Mouse (Mus musculus) right cerebral cortex, adult 2 months (tissue): ENCODE measurements around the gene St8sia1.

Experiments used
- DNase-seq, 2 experiments: peaks; one replicate each; pipeline ENCODE4 v3.0.0; 2021 to 2022; ENCODE audit warnings: low spot score in 2 of 2

Gene St8sia1

GRCm38 (mm10) chr6:142945461-142945860, 18.8 kb downstream of the St8sia1 start:
- no peak for DNase-seq

- DNase-seq, result no peak
Measured at GRCm38 (mm10) chr6:142944470-142944869, 19.8 kb downstream of the St8sia1 start.

GRCm38 (mm10) chr6:142943419-142943818, 20.8 kb downstream of the St8sia1 start:
- no peak for DNase-seq

- DNase-seq, result no peak
Measured at GRCm38 (mm10) chr6:142941596-142942381, 22.5 kb downstream of the St8sia1 start.

- DNase-seq, result peak in 1 of 2 experiments; percentile 61
Measured at GRCm38 (mm10) chr6:142941078-142941477, 23.2 kb downstream of the St8sia1 start.

DNA sequence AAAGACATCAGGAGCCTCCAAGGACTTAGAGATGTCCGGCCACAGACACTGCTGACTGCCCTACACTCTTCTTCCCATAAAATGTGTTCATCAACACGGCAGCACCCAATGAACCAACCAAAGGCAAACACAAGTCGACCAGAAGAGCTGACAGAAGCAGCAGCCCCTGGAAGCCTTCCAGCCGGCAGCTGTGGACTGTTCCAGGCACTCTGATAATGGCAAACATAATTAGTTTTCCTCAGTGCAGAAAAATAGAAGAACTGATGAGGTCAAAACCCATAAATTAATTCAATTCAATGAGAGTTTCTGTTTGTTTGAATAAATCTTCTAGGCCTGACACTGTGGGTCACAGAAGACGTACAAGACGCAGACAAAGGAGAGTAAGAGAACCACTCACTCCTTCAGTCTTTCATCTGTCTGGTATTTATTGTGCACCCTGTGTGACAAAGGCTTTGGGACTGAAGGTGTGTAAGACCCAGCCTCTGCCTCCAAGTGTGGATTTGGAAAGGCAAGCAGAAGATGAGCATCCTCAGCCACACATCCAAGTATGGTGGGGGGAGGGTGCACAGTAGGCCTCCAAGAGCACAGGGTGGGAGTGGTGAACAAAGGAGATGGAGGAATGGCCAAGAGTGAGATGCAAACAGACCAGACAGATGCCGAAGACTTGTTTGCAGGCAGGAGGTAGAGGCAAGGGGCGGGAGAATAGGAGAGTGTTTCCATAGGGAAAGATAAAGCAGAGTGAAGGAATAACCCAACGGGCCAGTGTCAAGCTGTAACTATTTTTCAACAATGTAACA, 25.5 kb downstream of the St8sia1 start:
- DNase-seq, result no peak

DNA sequence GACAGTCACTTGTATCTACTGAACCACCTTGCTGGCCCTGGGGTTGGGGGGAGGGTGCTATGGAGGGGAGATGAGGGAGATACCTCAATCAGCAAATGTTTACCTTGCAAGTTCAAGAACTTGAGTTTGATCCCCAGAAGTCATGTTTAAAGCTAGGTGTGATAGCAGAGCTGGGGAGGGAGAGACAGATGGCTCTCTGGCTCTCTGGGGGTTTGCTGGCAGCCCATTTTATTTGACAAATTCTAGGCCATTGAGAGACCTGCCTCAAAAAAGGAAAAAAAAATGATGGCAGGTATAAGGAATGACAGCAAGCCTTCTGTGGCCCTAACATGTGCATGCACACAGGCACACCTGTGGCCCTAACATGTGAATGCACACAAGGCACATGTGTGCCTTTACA, 26.2 kb downstream of the St8sia1 start:
- no peak for DNase-seq

- no peak for DNase-seq
Measured at GRCm38 (mm10) chr6:142932582-142932981, 31.7 kb downstream of the St8sia1 start.

GRCm38 (mm10) chr6:142932144-142932543, 32.1 kb downstream of the St8sia1 start:
- DNase-seq, result no peak

GRCm38 (mm10) chr6:142928551-142929309, 35.5 kb downstream of the St8sia1 start:
- DNase-seq, result peak; percentile 29 to 35

DNA sequence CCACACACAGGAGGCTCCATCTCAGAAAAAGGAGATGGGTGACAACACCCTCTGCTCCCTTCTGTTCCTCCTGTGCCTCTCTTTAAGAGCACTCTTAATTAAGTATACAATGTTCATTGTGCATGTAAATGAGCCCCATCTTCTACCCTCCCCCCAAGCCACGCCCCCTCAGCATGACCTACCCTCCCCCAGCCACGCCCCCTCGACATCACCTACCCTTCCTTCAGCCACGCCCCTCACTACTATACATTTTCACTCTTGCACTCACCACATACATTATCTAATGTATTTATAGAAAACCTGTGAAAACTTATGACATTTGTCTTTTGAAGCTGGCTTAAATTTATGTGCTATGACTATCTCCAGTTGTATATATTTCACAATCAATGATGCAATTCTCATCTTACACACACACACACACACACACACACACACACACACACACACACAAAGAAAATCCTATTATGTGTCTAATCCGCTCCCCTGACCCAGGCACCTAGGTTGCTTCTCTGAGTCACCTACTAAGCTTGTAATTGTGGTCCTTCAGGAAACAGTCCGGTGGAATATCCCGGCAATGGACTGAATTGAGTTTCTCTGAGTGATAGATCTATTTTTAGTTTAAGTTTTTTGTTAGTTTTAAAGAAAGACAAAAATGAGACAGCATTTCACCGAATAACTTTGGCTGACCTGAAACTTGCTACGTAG, 37.2 kb downstream of the St8sia1 start:
- DNase-seq, result no peak

- no peak for DNase-seq
Measured at GRCm38 (mm10) chr6:142925921-142926320, 38.3 kb downstream of the St8sia1 start.

DNA sequence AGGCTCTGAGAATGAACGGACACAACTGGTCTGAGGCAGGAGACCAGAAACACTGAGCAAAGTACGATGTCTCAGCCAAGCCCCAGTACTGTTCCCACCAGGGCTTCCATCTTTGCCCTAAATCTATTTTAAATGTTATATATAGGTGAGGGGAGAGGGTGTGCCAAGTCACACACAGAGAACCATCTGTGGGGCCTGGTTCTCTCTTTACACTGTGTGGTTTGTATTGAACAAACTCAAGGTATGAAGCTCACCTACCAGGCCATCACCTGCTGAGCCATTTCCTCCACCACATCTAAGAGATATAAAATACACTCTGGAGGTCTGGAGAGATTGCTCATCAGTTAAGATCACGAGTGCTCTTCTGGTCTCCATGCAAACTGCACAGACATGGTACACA, 38.9 kb downstream of the St8sia1 start:
- DNase-seq, result no peak

GRCm38 (mm10) chr6:142920901-142921300, 43.4 kb downstream of the St8sia1 start:
- no peak for DNase-seq

DNA sequence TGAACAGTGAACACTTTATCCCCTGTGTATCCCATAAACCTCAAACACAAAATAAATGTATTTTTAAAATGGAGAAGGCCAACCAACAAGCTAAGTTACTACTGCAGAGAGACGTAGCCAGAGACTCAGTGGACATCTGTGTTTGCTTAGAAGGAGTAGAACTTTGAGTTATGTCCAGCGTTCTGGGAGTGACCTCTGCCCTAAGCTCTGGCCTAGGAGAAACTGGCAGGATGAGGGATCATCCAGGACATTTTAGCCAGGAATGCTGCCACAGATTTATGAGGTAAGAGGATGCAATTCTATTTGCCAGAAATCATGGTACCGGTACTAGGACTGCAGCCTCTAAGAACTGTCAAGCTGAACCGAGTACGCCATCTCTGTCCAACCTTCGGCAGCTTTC, 45.6 kb downstream of the St8sia1 start:
- no peak for DNase-seq

DNA sequence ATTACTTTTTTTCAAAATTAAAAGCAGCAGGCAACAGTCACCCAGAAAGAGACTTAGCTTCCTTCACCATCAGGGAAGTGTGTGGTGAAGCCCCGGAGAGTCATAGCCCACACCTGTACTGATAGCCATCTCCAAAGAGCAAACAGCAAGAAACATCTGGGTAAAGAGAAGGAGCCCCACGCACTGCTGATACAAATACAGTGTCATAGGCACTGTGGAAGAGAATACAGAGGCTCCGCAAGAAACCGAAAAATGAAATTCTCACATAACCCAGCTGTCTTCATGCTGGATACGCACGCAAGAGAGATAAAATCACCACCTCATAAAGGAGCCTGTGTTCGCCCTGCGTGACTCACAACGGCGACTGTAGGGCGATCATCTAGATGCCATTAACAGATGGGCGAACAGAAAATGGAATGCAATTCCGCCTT, 46.8 kb downstream of the St8sia1 start:
- DNase-seq, result no peak

GRCm38 (mm10) chr6:142916271-142916941, 47.8 kb downstream of the St8sia1 start:
- no peak for DNase-seq

DNA sequence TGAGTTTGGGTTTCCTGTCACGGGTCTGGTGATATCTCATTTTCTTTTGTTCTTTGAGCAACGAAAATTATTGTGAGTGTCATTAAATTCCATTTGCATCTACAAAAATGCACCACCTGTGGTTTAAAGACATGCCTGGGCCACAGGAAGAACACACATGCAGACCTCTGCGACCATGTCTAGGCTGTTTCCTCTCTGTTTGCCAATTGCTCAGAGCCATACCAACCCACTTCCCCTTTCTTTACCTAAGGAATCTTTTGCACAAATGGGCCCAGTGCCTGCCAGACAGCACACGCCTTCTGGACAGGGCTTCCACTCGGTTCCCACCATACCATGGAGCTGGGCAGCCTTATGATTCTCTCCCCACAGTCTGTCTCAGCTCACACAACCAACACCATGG, 48.8 kb downstream of the St8sia1 start:
- DNase-seq, result no peak

DNA sequence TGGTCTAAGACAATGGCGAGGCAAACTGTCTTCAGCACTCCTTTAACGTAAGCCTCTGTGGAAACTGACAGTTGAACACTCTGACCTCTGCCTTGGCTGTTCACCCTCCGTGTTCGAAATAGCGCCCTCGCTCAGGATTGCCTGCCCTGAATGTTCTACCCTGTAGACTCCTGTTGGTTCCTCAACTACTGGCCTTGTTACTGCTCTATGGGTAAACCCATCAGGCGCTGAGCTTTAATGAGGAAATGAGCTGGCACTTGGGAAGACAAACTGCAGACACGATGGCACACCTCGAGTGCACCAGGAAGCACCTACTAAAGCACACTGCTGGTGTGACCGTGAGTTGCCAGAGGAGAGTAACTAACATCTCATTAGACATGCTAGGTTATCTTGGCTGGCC, 49.6 kb downstream of the St8sia1 start:
- DNase-seq, result no peak

- no peak for DNase-seq
Measured at GRCm38 (mm10) chr6:142911263-142911662, 53.0 kb downstream of the St8sia1 start.

GRCm38 (mm10) chr6:142910721-142911120, 53.5 kb downstream of the St8sia1 start:
- DNase-seq, result no peak
